Mouse (Mus musculus) heart, postnatal 0 days (tissue): ENCODE data around the gene Trpm1.

ENCODE experiments used
- CTCF ChIP-seq: IDR thresholded peaks from 2 replicates; pipeline ENCODE4 v1.5.1; 2016; ENCODE audit warnings: antibody characterized with exemption, control low read depth, low read depth
- EP300 ChIP-seq: IDR thresholded peaks from 2 replicates; pipeline ENCODE4 v1.6.1; 2016; ENCODE audit warnings: antibody characterized with exemption, low read depth

- TF ChIP-seq EP300 = no peak
- TF ChIP-seq CTCF = no peak
Observed at GRCm38 (mm10) chr7:64248352-64248751, 94.7 kb downstream of the Trpm1 start.
